Mouse (Mus musculus) bone marrow, adult 2 months (tissue): Measurements from ENCODE around the gene B3gnt2. TPM values are rescaled to one million over a fixed set of nuclear protein-coding genes. Genes with fewer than 3 reads are reported as not detected.

Experiments
- H3K27ac ChIP-seq: fragments of 200-500 bp; 2 replicates; pipeline ENCODE4 v1.5.1; 2012; ENCODE audit warnings: low read depth, mild to moderate bottlenecking, control low read depth, inconsistent platforms, low read length; ENCODE audit not compliant: control insufficient read depth, poor library complexity, insufficient read depth
- H3K4me1 ChIP-seq: fragments of 200-500 bp; 2 replicates; pipeline ENCODE4 v1.6.1; 2011; ENCODE audit warnings: low read length; ENCODE audit not compliant: control insufficient read depth, insufficient read depth
- H3K4me3 ChIP-seq: fragments of 200-500 bp; replicated peaks from 2 replicates; pipeline ENCODE3; 2011; ENCODE audit warnings: mild to moderate bottlenecking, low read depth, low read length, control low read depth; ENCODE audit not compliant: control insufficient read depth
- CTCF ChIP-seq: fragments of 200-500 bp; IDR thresholded peaks from 2 replicates; pipeline ENCODE4 v1.5.1; 2011; ENCODE audit warnings: low read length, control low read depth; ENCODE audit not compliant: control insufficient read depth, insufficient read depth
- POLR2A ChIP-seq: fragments of 200-500 bp; IDR thresholded peaks from 2 replicates; pipeline ENCODE4 v1.6.1; 2011; ENCODE audit warnings: low read depth, mild to moderate bottlenecking, control low read depth, low read length, borderline replicate concordance; ENCODE audit not compliant: control insufficient read depth
- WGBS: fragments of 180-500 bp; shearing (Covaris S2); methylation state at CpG from one replicate; pipeline ENCODE4 v1.1.7; 2018; 5-methylcytosine and 5-hydroxymethylcytosine counted together
- polyA plus RNA-seq: library from polyadenylated mRNA; stranded (reverse); fragments of >200 nt; gene quantifications from 2 replicates; pipeline ENCODE4 v1.2.4, GENCODE M21; 2011; ENCODE audit warnings: low replicate concordance; ENCODE audit not compliant: missing spikeins, insufficient read depth, insufficient read length

B3gnt2 gene
- polyA plus RNA-seq, 1 experiment, result 6.2 TPM

DNA sequence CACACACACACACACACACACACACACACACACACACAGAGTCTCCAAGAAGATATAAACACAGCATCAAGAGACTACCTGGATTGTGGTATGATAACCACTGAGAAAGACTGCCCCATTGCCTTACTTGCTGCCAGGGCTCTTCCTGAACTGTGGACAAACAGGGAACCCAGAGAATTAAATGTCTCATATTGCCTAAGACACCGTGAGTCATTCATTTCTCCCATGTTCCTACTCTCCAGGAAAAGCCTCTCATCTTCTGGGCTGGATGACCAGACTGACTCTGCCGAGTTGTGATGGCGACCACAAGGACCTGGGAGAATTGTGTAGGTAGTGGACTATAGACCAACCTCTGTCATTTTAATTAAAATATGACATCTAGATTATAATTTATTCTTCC, 149.4 kb downstream of the B3gnt2 start:
- H3K27ac ChIP-seq, result no peak overlapping the region
- H3K4me1 ChIP-seq, result no peaks in the 10 kb centered on the region
- H3K4me3 ChIP-seq, result no peak overlapping the region
- TF ChIP-seq POLR2A, result no peak
- no peak for TF ChIP-seq CTCF
- WGBS, result 71% methylated on average over 3 of the region's 3 CpGs

DNA sequence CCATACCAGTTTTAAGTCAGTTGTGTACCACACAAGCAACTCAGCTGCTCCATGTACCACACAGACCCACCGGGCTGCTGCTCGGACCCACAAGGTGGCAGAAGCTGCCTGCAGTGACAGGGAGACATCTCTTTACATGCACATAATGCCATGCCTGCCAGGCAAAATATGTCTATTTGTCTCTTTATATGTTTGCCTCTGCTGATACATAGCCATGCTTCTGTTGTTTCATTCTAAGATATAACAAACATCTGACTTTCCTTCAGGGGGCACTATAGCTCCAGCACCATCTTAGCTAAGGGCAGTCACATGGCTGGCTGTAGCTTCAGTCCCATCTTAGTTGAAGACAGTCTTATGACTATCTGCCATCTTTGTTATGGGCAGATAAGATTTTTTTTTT, 150.2 kb downstream of the B3gnt2 start:
- WGBS, result 87% methylated on average over 2 of the region's 2 CpGs
- no peak overlapping the region for H3K4me3 ChIP-seq
- TF ChIP-seq POLR2A (no peak), CTCF (peak; percentile 38)
- H3K27ac ChIP-seq, result no peak overlapping the region
- H3K4me1 ChIP-seq, result no peaks in the 10 kb centered on the region

Other genes with a start within 250 kb of the B3gnt2 start
- gene Zrsr1, start 111.0 kb upstream of the B3gnt2 start, polyA plus RNA-seq, result 31.7 and 34.0 TPM in 2 replicates
- gene Gm28048, start 121.1 kb upstream of the B3gnt2 start, polyA plus RNA-seq, result 13.8 and 21.9 TPM in 2 replicates
- 27.6 and 51.1 TPM in 2 replicates for gene Commd1, start 121.4 kb upstream of the B3gnt2 start, polyA plus RNA-seq
- gene Cct4, start 129.6 kb upstream of the B3gnt2 start, polyA plus RNA-seq, result 60.8 and 121 TPM in 2 replicates
- 2.1 and 6.9 TPM in 2 replicates for gene Fam161a, start 146.6 kb upstream of the B3gnt2 start, polyA plus RNA-seq